Mouse (Mus musculus) thymus, adult 2 months (tissue): ENCODE measurements around the gene Il17rd. TPM values are rescaled to one million over a fixed set of nuclear protein-coding genes. Genes with fewer than 3 reads are reported as not detected.

Experiments
- DNase-seq: peaks from one replicate; pipeline ENCODE4 v3.0.0; 2021
- H3K27ac ChIP-seq: fragments of 200-500 bp; 2 replicates; pipeline ENCODE4 v1.5.1; 2012; ENCODE audit warnings: low read length, control low read depth; ENCODE audit not compliant: control insufficient read depth, insufficient read depth
- H3K27me3 ChIP-seq: fragments of 200-500 bp; 2 replicates; pipeline ENCODE4 v1.6.1; 2012; ENCODE audit warnings: mild to moderate bottlenecking, low read length, moderate library complexity, mixed read lengths; ENCODE audit not compliant: control insufficient read depth, insufficient read depth
- H3K36me3 ChIP-seq: fragments of 200-500 bp; 2 replicates; pipeline ENCODE4 v1.6.1; 2012; ENCODE audit warnings: mild to moderate bottlenecking, low read length, moderate library complexity; ENCODE audit not compliant: control insufficient read depth, insufficient read depth
- H3K4me1 ChIP-seq: fragments of 200-500 bp; replicated peaks from 2 replicates; pipeline ENCODE4 v1.6.1; 2012; ENCODE audit warnings: low read length; ENCODE audit not compliant: control insufficient read depth, insufficient read depth
- H3K4me3 ChIP-seq: fragments of 200-500 bp; 2 replicates; pipeline ENCODE4 v1.5.1; 2012; ENCODE audit warnings: mild to moderate bottlenecking, low read length, control low read depth, moderate library complexity; ENCODE audit not compliant: control insufficient read depth, insufficient read depth
- CTCF ChIP-seq: fragments of 200-500 bp; IDR thresholded peaks from 2 replicates; pipeline ENCODE4 v1.5.1; 2012; ENCODE audit warnings: mild to moderate bottlenecking, control low read depth, low read length, moderate library complexity, borderline replicate concordance; ENCODE audit not compliant: control insufficient read depth, poor library complexity, insufficient read depth; ENCODE audit errors: extremely low read depth
- POLR2A ChIP-seq: fragments of 200-500 bp; IDR thresholded peaks from 2 replicates; pipeline ENCODE4 v1.6.1; 2012; ENCODE audit warnings: mild to moderate bottlenecking, low read length, control low read depth, moderate library complexity; ENCODE audit not compliant: control insufficient read depth, poor library complexity, insufficient read depth; ENCODE audit errors: extremely low read depth
- WGBS: fragments of 180-500 bp; shearing (Covaris S2); methylation state at CpG from one replicate; pipeline ENCODE4 v1.1.7; 2018; 5-methylcytosine and 5-hydroxymethylcytosine counted together
- polyA plus RNA-seq: library from polyadenylated mRNA; depleted of rRNA; stranded (reverse); fragments of >200 nt; gene quantifications from 2 replicates; pipeline ENCODE4 v1.2.3, GENCODE M21; 2012

Il17rd gene
- polyA plus RNA-seq, 1 experiment, result 0.63 TPM

- no peaks in the 10 kb centered on the region for H3K36me3 ChIP-seq
- peaks cover 4% of the 10 kb centered on the region; the same call in 1 of the 2 replicates for H3K4me1 ChIP-seq
- TF ChIP-seq POLR2A (no peak), CTCF (no peak)
- no peak overlapping the region for H3K27ac ChIP-seq
- H3K27me3 ChIP-seq, result no peaks in the 10 kb centered on the region
- no peak for DNase-seq
- no peak overlapping the region for H3K4me3 ChIP-seq
- WGBS, result 93% methylated on average over 9 of the region's 9 CpGs
These were observed 32.0 kb downstream of the Il17rd start for GRCm38 (mm10) chr14:27070758-27071157.

- TF ChIP-seq CTCF, result no peak
- no peak for TF ChIP-seq POLR2A
- DNase-seq, result no peak
- Histone ChIP-seq H3K27ac (no peak overlapping the region), H3K36me3 (no peaks in the 10 kb centered on the region), H3K27me3 (no peaks in the 10 kb centered on the region), H3K4me3 (no peak overlapping the region), H3K4me1 (peaks cover 4% of the 10 kb centered on the region; the same call in 1 of the 2 replicates)
- WGBS, result 11% methylated on average over 3 of the region's 3 CpGs
These were observed 33.2 kb downstream of the Il17rd start for GRCm38 (mm10) chr14:27071985-27072384.

- no peak for TF ChIP-seq CTCF
- no peak for TF ChIP-seq POLR2A
- WGBS, result 86% methylated on average over 6 of the region's 6 CpGs
- H3K36me3 ChIP-seq, result no peaks in the 10 kb centered on the region
- peaks cover 4% of the 10 kb centered on the region; the same call in 1 of the 2 replicates for H3K4me1 ChIP-seq
- no peak overlapping the region for H3K27ac ChIP-seq
- no peak overlapping the region for H3K4me3 ChIP-seq
- H3K27me3 ChIP-seq, result no peaks in the 10 kb centered on the region
- no peak for DNase-seq
These were observed 36.3 kb downstream of the Il17rd start for GRCm38 (mm10) chr14:27075084-27075483.

GRCm38 (mm10) chr14:27075909-27076521, 37.3 kb downstream of the Il17rd start:
- H3K4me1 ChIP-seq, result peaks cover 4% of the 10 kb centered on the region; the same call in 1 of the 2 replicates
- 95% methylated on average over 8 of the region's 8 CpGs for WGBS
- TF ChIP-seq CTCF (no peak), POLR2A (no peak)
- H3K36me3 ChIP-seq, result no peaks in the 10 kb centered on the region
- no peak overlapping the region for H3K27ac ChIP-seq
- no peak overlapping the region for H3K4me3 ChIP-seq
- no peaks in the 10 kb centered on the region for H3K27me3 ChIP-seq
- no peak for DNase-seq

- TF ChIP-seq CTCF (no peak), POLR2A (no peak)
- no peak overlapping the region for H3K27ac ChIP-seq
- H3K36me3 ChIP-seq, result no peaks in the 10 kb centered on the region
- H3K4me1 ChIP-seq, result peaks cover 4% of the 10 kb centered on the region; the same call in 1 of the 2 replicates
- WGBS, result 90% methylated on average over 2 of the region's 2 CpGs
- H3K4me3 ChIP-seq, result no peak overlapping the region
- no peak for DNase-seq
- no peaks in the 10 kb centered on the region for H3K27me3 ChIP-seq
These were observed 37.8 kb downstream of the Il17rd start for GRCm38 (mm10) chr14:27076522-27076920.

- H3K27ac ChIP-seq, result no peak overlapping the region
- DNase-seq, result no peak
- no peaks in the 10 kb centered on the region for H3K36me3 ChIP-seq
- no peak overlapping the region for H3K4me3 ChIP-seq
- TF ChIP-seq CTCF (no peak), POLR2A (no peak)
- 94% methylated on average over 5 of the region's 5 CpGs for WGBS
- H3K4me1 ChIP-seq, result no peaks in the 10 kb centered on the region
- H3K27me3 ChIP-seq, result no peaks in the 10 kb centered on the region
These were observed 43.0 kb downstream of the Il17rd start for GRCm38 (mm10) chr14:27081536-27082275.

- Histone ChIP-seq H3K27me3 (no peaks in the 10 kb centered on the region), H3K4me1 (no peaks in the 10 kb centered on the region), H3K36me3 (no peaks in the 10 kb centered on the region), H3K4me3 (no peak overlapping the region), H3K27ac (no peak overlapping the region)
- DNase-seq, result no peak
- TF ChIP-seq POLR2A, result no peak
- TF ChIP-seq CTCF, result no peak
- 12% methylated on average over 5 of the region's 5 CpGs for WGBS
These were observed 46.7 kb downstream of the Il17rd start for GRCm38 (mm10) chr14:27085471-27085870.
